Mouse (Mus musculus) MN1 (cell line): Measurements from ENCODE around the gene Ajuba.
"Not testable (repeated sequence)": the region's sequence is repeated elsewhere in the genome, so short reads cannot be mapped to it uniquely, and the experiment has no call there.

Experiments used
- DNase-seq: peaks from one replicate; pipeline ENCODE4 v3.0.0-alpha.2; 2016; ENCODE audit warnings: low spot score

The Ajuba gene

DNA sequence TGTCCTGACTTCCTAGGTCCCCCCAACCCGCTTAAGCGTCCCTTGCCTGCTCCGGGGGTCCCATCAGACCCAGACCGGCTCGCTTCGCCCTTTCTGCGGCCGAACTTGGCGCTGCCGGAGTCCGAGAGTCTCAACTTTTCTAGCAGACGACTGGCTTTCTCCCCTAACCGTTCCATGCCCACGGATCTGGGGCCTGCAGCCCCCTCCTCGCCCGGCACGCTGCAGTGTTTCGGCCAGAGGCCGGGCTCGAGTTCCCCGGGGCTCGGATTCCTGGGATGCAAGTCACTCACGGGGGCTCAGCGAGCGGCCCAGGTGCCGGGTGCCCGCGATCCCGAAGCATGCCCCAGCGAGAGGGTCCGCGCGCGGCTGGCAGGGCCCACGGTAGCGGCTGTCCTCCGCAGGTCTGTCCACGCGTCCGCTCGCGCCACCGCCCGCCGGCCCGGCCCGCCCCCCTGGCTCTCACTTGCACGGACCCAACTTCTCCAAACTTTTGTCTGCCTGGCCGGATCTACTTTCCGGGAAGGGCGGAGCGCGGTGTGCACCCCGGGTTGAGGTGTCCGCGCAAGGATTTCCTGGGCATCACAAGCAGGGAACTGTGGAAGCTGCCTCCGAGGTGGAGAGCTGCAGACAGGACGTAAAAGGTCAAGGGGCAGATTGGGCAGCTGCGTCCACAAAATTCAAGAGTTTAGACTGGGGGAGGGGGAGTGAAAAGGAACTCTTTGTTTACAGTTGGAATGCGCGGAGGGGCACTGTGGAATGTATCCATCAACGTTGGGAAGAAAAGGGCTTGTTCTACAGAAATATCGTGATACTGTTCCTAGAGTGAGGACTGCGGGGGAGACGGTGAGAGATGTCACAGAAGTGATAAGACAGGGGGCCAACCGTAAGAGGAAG is at the start of gene Ajuba:
Ajuba (minus strand) TSS at position 470 of the 894 bp plus-strand sequence.
- DNase-seq: peak; percentile 56

DNA sequence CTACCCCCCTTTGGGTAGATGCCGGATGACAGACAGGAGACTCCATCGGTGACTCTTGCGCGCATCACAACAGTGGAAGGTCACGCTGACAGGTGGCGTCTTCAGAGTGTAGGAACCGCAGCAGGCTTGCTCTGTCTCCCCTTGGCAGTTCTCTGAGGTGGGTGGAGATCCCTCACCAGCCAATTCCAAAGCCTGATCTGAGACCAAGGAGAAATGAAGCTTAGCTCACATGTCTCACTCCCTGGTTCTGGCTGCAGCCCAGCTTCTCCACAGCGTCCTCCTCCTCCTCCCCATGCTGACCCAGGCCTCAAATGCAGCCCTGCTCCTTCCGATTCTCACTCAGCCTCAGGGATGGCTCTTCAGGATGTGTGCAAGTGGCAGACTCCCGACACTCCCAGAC is 47.6 kb upstream of the Ajuba start:
- DNase-seq: no peak

DNA sequence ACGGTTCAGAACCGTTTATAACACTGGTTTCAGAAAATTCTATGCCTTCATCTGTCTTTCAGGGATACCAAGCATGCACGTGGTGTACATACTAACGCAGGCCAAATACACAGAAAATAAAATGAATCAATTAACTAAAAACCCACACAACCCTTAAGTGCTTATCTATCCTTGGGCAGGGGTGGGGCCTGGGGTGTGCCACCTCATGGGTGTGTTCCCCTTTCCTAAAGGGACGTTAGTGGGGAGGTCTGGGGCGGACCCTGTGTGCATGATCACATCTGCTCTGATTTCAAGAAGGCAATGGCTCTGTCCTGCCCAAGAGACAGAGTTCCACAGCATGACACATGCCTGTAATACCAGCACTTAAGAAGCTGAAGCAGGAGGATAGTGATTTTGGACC is 46.0 kb upstream of the Ajuba start:
- DNase-seq: no peak

DNA sequence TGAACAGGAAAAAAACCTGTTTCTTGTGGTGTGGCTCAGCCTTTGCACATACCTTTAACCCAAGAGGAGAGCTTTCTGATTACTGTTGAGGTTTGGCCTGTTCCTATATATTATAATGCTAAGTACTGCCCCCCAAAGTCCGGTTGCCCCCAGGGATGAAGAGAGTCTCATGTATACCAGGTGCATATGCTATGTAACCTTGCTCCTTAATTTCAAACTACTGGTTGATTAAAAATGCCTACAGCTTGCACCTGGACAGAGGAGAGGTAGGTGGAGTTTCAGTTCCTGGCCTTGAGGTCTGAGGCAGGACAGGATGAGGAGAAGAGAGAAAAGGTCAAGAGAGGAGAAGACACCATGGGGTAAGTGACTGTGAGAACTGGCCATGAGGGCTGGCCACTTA is 43.8 kb upstream of the Ajuba start, which contains the start of gene Psmb11:
Psmb11 (plus strand) TSS at position 301 of the 400 bp plus-strand sequence.
- DNase-seq: no peak

DNA sequence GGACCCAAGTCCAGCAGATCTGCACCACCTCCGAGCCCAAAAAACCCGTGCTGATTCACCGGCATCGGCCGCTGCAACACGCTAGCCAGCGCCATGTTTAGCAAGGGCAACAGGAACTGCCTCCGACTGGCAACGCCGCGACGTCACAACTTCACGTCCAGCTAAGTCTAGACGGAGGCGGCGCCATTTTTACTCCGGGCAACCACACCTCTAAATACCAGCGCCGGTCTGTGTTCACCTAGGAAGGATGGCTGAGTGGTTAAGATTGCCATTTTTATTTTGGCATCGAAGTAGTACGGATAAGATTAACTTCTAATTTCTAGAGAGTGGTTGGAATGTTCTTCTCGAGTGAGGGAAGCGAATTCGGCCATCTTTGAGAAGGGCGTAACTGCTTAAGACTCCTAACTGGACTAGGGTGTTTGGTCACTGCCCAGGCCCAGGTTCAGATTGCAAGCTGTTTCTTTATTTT is 40.6 kb upstream of the Ajuba start, which contains the start of gene Psmb5:
Psmb5 (minus strand) TSS at position 126 of the 469 bp plus-strand sequence.
- peak; percentile 92 for DNase-seq

DNA sequence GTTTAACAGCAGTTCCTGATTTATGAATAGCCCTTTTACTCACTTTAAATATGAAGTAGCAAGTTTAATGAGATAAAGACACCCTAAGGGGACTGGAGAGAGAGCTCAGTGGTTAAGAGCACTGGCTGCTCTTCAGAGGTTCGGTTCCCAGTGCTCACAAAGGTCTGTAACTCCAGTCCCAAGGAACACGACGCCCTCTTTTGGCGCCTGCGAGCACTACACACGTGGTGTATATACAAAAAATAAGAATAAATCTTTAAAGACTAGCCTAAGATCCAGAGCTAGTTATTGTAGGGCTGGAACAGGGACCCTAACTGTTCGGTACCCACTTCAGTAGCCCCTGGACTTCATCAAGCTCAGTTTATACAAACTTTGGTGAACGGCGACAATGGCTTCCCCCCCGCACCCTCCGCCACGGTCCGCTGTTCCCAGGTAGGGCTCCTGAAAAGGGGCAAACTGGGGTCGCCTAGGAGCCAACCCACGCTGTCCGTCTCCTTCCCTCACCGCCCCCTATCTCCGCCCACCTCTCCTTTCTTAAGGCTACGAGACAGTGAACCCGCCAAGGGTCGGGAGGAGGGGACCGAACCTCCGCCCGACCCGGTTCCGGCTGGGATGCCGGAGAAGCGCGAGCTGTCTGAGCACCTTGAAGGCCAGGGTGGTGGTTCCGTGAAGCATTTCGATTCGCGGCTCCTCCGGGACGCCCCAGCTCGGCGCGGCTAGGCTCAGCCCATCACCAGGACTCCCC is 40.0 kb upstream of the Ajuba start:
- DNase-seq: peak; percentile 36

DNA sequence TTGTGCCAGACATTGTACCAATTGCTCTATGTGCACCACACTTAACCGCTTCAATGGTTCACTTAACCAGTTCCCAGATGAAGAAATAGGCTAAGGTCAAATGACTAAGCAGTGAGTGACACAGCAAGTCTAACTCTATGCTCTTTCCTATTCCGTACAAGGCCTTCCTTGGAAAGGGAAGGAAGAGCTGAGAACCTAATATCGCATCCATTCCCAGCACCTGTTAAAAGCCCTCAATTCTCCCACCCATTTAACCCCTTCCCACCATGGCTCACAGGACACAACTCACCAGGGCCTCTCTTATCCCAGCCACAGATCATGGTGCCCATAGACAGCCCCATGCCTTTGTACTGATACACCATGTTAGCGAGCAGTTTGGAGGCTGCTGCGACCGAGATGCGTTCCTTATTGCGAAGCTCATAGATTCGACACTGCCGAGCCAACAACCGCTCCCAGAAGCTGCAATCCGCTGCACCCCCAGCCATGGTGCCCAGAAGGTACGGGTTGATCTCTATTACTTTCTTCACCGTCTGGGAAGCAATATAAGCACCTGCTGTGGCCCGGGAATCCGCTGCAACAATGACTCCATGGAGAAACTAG is 39.0 kb upstream of the Ajuba start:
- DNase-seq: no peak

DNA sequence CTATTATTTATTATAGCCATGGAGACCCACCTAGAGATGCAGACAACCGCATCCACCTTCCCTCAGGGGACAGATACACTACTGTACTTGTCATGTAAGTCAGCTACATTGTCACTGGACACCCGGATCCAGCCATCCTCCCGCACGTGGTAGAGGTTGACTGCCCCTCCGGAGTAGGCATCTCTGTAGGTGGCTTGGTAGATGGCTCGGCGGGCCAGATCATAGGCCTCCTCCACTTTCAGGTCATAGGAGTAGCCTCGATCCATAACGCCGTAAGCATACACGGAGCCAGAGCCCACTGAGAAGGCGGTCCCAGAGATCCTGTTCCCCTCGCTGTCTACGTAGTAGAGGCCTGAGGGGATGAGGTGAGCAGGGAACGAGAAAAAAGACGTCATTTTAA is 36.8 kb upstream of the Ajuba start:
- DNase-seq: not testable (repeated sequence)

DNA sequence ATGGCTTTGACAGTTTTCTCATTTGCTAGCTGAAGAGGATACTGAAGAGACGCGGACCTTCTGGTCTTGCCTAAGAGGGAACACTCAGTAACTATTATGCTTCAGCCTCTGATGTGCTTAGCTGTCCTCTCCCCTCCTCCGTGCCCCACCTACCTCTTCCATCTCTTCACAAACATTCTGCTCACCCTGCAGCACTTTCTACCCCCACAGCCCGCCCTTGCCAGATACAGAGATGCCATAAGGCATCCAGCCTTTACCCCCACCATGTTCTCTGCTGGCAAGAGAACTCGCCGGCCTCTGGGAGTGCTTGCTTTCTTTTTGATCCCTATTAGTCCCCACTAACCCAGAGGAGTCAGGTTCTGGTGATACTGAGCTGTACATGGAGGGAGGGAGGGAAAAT is 33.3 kb upstream of the Ajuba start:
- no peak for DNase-seq

DNA sequence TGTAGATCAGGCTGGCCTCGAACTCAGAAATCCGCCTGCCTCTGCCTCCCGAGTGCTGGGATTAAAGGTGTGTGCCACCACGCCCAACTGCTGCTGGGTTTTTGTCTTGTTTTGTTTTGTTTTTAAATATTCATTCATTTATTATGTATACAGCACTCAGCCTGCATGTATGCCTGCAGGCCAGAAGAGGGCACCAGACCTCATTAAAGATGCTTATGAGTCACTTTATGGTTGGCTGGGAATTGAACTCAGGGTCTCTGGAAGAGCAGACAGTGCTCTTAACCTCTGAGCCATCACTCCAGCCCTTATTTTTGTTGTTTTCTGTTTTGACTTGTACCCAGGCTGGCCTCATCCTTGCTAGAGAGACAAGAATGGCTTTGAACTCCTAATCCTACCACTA is 32.6 kb upstream of the Ajuba start:
- peak; percentile 30 for DNase-seq

DNA sequence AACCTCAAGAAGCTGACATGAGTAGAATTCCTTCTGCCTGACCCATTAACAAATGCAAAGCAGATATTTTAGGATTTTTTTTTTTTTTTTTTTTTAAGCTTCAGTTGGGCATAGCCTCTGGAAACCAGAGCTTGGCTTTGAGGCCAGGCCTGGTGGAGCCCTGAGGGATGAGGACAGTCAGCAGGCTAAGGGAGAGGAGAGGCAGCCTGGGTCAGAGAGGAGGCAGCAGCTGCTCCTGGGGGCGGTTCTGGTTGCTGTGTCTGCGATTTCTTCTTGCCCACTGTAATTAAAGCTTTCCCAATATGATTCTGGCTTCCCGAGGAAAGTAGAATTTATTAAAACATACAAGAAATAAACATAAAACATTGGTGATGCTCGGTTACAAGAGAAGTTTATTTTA is 31.9 kb upstream of the Ajuba start:
- DNase-seq: no peak

DNA sequence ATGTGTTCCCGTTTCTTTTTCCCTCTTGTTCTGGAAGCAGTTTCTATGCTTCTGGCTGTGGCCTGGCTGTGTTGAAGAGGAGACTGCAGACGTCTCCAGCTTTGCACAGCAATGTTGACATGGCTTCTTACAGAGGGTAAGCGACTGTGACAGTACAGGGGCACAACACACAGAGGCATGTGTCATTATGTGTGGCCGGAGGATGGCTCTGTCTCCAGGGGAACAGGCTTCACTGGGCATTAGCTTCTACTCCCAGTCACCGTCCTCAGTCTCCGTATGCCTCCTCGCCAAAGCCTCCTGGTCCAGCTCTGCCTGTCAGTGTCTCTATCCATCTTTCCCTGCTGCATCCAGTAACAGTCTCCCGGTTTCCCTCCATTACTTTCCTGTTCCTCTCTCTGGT is 29.9 kb upstream of the Ajuba start:
- no peak for DNase-seq

DNA sequence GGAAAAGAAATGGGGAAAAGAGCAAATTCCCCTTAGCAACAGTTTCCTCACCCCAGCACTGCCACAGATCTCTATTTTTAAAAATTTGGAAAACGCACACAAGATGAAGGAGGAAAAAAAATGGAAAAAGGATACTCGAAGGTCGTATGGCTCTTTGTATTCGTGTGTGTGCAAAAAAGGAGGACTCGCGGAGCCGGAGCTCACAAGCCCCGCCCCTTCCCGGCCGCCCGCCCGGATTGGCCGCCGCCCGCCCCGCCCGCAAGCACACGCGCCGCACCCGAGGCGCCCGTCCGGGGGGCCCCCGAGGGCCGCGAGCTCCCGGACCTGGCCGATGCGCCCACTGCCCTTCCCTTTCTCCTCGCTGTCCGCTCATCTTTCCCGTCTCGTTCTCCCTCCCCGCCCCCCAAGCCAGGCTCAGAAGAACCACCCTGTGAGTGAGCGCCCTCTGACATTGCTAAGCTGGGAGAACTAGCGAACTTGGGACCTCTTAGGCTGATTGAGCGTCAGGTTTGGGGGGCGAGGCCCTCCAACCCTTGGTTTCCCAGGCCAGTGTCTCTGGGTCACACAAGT is 28.5 kb upstream of the Ajuba start, which contains the start of gene 4931414P19Rik:
4931414P19Rik (minus strand) TSS at position 242 of the 570 bp plus-strand sequence.
- peak; percentile 69 for DNase-seq

DNA sequence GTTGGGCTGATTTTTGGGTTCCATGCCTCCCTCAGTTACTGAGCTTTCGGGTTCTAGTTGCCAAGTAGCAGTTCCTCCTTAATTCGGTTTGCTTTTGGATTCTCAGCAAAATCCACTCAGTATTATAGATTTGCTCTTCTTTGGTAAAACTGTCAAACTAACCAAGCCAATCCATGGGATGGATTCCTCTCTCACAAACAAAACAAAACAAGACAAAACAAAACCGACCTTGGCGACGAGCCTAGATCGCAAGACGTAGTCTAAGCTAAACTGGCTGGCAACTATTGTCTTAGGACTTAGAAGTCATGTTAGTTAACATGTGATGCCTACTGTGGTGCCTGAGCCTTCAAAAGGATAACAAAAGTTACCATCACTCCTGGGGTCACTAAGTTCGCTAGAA is 26.3 kb upstream of the Ajuba start:
- DNase-seq: no peak

DNA sequence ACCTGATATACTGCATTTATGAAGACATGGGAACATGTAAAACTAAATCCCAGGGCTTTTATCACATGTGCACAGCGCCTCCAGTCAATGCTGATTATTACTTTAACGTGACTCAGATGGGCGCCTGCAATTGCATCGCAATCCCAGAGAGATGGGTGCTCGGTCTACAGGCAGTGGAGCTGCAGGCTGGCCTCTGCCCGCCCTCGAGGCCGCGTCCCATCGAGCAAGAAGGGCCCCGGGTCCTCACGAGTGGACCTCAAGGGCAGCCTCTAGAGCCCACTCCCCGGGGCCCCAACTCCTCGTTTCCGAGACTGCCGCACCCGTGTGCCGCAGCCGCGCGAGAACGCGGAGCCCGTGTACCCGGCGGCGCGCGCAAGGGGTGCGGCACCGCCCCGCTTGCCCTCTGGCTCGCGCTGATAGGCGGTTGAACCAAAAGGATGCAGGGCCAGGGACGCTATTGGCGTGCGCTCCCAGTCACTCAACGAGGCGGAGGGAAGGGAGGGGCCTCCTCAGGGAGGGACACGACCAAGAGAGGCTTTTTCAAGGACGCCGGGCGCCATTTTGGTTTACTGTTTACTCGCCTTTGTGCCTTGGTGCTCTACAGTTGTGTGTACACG is 25.8 kb upstream of the Ajuba start:
- peak; percentile 97 for DNase-seq

DNA sequence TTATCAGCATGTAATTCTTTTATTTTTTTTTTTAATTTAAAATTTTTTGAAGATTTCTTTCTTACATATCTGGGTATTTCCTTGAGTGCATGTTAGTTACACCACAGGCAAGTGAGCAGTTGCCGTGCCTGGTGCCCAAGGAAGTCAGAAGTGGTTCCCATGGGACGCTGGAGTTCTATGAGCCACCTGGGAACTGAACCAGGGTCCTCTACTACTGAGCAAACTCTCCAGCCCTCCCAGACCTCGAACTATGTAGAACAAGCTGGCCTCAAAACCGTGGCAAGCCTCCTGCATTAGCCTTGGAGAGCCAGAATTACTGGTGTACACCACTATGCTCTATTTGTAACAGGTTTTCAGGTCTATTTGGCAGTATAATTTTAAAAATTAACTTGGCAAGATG is 25.3 kb upstream of the Ajuba start:
- no peak for DNase-seq

DNA sequence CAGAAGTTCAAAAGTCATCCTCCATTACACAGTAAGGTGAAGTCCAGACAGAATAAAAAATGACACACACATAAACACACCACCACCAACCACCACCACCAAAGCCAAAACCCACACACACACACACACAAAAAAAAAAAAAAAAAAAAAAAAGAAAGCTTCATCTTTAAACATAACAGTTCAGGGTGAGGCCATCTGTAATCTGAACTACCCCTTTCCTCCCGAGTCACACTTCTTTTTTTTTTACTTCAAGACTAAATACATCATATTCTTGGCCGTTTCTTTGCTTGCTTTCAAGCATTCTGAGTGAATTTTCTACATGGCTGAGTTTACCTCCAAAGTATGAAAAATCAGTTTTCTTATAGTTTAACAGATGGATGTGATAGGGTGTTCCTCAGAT is 24.2 kb upstream of the Ajuba start:
- no peak for DNase-seq

DNA sequence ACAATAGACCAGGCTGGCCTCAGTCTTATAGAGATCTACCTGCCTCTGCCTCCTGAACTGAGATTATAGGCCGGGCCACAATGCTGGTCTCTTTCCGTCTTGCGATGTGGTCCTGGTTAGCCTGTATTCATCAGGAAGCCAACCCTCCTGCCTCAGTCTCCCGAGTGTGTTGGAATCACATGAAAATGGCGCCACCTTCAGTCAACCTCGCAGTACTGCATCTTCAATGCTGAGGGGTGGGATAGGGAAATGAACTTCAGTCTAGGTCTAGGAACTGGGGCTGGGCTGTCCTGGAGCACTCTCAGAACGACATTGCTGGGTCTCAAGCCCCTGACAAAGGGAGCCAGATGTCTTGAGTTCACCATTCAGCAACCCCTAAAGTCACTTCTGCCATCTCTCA is 19.7 kb upstream of the Ajuba start:
- DNase-seq: no peak

DNA sequence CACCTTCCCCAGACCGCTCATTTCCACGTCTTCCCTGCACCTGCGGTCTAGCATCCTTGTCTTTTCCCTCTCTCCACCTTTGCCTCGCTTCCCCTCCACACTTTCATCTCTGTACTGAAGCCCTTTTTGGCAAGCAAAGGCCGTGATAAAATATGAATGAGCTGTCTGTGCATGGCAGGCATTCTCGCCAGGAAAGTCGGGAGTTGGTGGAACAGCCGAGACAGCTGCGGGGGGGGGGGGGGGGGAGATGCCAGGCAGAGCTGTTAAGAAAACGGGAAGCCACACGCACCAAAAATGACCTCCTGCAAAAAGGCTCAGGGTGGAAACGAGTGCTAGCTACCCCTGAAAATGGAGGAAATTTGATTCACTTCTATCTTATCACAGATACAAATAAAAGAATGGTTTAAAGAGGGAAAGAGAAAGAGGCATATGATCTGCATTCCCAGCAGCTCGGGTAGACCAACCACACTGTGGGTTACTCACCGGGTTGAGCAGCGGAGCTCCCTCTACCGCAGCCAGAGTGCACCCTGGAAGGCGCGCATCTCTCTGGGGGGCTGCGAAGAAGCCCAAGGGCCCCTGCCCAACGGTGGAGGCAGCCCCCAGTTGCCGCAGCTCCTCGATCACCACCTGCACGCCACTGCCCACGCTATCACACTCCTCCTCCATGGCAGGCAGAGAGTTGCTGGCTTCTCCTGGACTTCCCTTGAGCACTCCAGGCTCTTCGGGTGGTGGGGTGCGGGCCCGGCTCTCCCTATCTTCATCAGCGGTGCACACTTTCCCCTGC is 17.5 kb upstream of the Ajuba start:
- DNase-seq: no peak

DNA sequence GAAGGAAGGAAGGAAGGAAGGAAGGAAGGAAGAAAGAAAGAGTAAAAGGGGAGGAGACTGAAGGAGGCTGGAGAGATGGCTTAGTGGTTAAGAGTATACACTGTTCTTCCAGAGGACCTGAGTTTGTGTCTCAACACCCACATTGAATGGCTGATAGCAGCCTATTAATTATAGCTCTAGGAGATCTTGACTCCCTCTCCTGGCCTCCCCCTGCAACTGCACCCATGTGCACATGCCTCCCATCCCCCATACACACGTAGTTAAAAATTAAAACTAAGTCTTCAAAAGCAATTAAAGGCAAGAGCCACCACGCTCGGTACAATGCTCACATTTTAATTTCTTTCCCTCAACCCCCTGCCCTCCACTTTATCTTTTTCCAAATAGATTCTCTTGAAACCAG is 16.7 kb upstream of the Ajuba start:
- no peak for DNase-seq
